Mouse (Mus musculus): ENCODE data around the gene Hist1h1a.
A peak's percentile ranks its signal among the peaks of the same experiment; 100 is the strongest.
"Not testable (repeated sequence)": the region's sequence is repeated elsewhere in the genome, so short reads cannot be mapped to it uniquely, and the experiment has no call there.

Hist1h1a gene

GRCm38 (mm10) chr13:23763586-23764323 is at the start of gene Hist1h1a:
Hist1h1a (plus strand) TSS chr13:23763666.
- DNase-seq: peak; percentile 83

DNA sequence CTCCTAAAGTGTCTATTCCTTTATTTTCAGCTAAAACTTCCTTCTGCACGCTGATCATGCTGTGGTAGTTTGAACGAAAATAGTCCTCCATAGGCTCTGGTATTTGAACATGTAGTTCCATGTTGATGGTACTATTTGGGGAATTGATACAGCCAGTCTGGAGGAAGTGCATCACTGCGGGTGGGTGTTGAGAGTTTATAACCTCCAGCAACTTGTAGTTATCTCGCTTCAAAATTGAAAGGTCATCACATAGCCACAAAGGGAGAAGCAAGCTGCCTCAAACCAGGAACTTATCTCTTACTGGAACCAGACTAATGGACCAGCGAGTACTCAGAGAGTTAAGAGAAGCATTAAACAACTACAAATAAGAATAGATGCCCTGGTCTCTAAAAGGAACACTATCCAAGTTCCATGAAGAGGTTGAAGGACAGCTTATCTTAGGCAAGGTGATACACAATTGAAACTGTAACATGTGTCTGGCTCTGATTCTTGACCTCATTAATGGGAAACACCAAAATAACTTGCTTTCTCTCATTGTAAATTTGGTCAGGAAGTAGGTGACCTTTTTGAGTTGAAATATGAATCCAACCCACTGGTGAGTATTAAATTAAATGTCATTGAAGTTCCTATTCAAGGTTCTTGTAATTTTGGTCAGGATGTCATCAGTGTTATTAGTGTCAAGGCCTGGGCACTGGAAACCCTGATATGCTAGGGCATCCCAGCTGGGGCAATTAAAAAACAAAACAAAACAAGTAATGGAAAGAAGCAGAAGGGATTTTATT is 47.0 kb upstream of the Hist1h1a start:
- DNase-seq: no peak

- no peak for DNase-seq
These were observed 46.3 kb upstream of the Hist1h1a start for GRCm38 (mm10) chr13:23717176-23717575.

GRCm38 (mm10) chr13:23717593-23718245 is 45.7 kb upstream of the Hist1h1a start:
- DNase-seq: not testable (repeated sequence)

DNA sequence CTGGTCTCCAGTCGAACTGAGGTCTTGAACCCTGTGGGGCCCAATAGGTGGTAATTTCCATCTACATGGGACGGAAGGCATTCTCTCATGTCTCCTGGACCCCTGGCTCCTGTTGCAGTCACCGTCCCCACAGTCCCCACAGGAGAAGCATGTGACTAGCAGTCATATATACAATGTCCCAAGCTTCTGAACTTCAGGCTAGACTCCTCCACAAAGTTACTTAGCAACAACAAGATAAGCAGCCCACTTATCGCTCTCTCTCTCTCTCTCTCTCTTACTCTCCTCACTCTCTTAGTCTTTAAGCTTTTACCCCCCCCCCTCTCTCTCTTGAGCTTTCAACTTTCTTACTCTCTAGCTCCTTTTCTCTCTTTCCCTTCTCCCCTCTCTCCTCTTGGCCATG is 39.2 kb upstream of the Hist1h1a start:
- DNase-seq: no peak

- no peak for DNase-seq
These were observed 38.3 kb upstream of the Hist1h1a start for GRCm38 (mm10) chr13:23725213-23725612.

- no peak for DNase-seq
These were observed 34.8 kb upstream of the Hist1h1a start for GRCm38 (mm10) chr13:23728472-23729191.

DNA sequence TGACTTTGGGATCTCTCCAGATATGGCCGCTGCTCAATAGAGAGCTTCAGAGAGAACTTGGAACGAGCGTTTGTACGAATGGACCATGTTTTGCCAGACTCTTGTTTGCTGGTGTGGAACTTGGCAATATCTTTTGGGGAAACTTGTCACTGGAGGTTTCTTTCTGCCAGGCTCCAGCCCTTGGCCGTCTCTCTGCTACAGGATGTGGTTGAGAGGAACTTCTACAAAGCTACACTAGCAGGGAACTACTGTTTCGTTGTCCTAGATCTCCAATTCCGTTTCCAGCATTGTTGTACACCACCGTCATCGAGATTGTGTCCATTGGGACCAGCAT is 34.3 kb upstream of the Hist1h1a start:
- DNase-seq: no peak

DNA sequence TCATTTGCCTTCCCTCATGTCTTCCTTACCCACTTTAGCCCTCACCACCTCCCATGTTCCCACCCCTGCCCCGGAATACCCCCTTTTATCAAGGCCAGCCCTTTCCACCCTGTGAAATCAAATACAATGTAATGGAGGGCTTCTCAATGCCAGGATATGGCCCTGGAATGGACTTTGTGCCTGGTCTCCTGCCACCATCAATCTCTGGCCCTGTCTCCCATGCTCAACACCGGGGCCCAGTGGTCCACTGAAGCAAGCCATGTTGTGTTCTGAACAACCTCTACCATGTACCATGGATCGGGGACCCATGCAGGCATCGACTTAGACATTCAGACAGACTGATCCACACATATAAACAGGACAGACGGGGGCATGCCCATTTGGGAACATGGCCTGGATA is 33.8 kb upstream of the Hist1h1a start:
- no peak for DNase-seq

GRCm38 (mm10) chr13:23730479-23730878 is 33.0 kb upstream of the Hist1h1a start:
- DNase-seq: no peak

DNA sequence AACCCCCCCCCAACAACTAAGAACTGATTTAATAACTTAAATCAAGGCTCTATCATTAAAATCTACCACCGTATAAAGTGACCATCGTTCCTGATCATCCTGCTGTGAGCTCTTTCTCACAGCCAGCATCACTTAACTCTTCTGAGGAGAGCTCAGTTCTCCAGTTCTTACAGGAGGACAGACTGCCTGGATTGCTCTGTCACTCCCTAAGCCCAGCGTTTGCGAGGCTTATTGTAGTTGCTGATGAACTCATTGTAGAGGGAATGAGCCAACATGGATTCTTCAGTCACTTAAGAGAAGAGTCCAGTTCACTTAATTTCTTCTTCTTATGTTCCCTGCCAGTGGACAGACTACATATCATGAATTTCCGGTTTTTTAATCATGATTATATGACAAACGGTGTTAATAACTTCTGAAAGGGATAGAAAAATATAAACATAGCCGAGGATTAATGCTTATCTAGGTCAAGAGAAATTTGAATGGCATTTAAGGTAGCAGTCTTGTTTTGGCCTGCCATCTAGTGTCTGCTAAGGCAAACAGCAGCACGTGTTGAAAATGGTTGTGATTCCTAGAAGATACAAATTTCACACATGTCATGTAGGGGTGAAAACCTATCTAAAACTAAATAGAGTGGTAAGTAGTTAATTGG is 31.2 kb upstream of the Hist1h1a start:
- DNase-seq: no peak

DNA sequence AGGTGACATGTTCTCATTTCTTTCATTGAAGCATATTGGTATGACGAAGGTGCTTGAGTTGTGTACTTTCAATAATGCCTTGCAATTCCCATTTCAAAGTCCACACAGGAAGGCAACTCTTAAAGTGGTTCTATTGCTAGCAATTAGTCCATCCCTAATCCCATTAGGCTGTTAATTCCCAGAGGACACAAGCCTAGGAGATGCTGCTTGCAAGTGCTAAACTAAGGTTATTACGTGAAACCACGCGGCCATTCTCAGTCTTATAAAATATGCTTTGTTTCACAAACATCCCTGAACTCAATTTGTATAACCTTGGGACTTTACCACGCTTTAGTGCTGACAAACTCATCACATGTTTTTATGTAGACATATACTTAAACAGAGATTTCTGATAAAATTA is 26.4 kb upstream of the Hist1h1a start:
- no peak for DNase-seq

DNA sequence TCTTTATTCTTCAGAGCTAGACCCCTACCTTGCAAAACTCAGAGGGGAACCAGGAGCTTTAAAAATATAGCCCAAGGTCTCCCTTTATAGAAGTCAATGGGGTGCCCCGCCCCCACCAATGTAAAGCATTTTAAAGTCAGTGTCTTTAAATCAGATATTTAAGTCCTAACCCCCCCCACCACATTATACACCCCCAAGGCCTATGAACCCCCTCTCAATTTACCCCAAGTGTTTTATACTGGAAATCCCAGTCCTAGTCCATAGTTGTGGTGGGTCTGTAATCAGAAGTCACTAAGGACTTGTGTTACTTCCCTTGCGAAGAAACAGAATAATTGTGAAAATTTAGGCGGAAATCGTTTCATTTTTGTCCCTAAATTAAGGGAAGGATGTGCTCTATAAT is 25.4 kb upstream of the Hist1h1a start:
- no peak for DNase-seq

DNA sequence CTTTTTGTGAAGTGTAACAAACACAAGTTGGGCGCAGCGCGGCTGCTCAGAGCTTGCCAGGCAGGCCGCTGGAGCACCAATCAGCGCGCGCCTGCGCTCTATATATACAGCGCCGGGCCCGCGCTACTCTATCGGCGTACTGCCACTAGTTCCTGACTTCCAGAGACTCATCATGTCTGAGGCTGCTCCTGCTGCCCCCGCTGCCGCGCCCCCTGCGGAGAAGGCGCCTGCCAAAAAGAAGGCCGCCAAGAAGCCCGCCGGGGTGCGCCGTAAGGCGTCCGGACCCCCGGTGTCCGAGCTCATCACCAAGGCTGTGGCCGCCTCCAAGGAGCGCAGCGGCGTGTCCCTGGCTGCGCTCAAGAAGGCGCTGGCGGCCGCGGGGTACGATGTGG is 24.8 kb upstream of the Hist1h1a start, which contains the start of gene Hist1h1c:
Gene Hist1h1c, plus strand, starts transcription at position 132 of the 392 bp plus-strand sequence.
- DNase-seq: peak; percentile 91

- DNase-seq: peak; percentile 92
These were observed 24.2 kb upstream of the Hist1h1a start for GRCm38 (mm10) chr13:23739069-23739921.

- no peak for DNase-seq
These were observed 23.6 kb upstream of the Hist1h1a start for GRCm38 (mm10) chr13:23739922-23740252.

DNA sequence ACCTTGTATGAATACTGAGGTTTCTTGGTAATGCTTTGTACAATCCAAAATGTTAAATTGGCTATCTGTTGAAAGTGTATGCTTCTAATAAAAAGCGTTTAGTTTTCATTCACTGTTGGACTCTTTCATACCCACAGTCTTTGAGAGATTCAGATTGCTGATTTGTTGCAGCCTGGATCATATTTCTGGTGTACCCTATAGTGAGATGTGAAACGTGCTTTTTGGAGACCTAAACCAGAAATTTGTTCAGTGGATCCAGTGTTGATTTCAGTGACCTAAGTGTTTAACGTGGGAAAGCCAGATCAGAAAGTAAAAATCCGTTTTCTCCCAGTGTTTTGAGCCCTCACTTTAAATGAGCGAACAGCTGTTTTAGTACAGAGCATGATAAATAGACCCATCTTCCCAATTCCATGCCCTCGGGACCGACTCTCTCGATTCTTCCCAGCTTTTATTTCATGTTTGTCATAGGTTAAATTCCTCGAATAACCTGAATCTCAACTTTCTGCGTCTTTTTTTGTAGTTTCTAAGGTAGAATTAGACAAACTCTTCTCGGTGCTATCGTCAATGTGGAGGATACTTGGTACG is 23.1 kb upstream of the Hist1h1a start:
- no peak for DNase-seq

GRCm38 (mm10) chr13:23740910-23741309 is 22.6 kb upstream of the Hist1h1a start:
- DNase-seq: no peak

DNA sequence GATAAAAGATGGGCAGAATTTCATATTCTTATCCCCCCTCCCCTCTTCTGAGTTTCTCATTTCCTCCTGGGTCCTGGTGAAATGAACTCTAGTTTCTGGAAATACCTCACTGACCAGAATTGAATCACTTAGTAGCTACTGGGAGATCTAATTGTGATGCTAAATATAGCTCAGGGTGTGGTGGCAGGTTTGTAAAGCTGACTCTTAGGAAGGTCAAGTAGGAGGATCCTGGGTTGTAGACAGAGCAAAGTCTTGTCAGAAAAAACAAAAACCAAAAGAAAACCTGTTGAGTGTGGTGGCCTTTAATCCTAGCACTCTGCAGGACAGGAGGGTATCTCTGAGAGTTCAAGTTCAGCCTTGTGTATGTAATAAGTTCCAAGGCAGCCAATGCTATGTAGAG is 21.5 kb upstream of the Hist1h1a start:
- DNase-seq: no peak

DNA sequence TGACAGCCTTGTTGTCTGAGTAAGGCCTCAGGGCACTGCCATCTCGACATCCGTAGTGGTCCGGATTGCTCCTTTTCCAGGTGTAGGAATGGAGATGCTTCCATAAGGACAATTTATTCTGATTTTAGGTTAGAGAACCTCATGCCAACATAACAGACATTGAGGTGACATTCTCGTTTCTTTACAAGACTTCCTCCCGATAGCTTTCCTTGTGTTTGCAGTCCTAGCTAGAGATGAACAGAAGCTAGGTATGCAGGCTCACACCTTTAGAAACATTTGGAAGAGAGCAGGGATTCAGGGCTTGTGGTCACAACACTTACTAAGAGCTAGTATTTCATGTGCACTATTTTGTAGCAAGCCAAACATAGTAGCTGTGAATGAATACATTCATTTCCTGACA is 20.3 kb upstream of the Hist1h1a start:
- no peak for DNase-seq

DNA sequence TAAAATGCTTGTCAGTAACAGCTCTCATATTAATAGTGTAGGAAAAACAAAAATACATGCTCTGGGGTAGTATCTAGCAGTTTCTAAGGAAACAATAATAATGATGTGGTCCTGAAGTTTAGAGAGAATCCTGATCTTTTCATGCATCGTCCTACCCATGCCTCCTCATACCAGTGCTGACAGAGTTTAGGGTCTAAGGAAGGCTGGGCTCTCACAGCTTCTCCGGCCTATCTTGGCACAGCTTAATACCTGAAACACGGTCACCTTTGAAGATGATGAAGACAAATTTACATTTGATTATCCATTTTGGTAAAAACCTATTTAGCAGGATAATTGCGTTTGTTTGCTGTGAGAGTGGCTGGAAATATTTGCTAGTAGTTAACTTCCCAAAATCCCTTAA is 19.5 kb upstream of the Hist1h1a start:
- no peak for DNase-seq

Data from lung, postnatal 14 days (tissue).